In the genomic region with DNA sequence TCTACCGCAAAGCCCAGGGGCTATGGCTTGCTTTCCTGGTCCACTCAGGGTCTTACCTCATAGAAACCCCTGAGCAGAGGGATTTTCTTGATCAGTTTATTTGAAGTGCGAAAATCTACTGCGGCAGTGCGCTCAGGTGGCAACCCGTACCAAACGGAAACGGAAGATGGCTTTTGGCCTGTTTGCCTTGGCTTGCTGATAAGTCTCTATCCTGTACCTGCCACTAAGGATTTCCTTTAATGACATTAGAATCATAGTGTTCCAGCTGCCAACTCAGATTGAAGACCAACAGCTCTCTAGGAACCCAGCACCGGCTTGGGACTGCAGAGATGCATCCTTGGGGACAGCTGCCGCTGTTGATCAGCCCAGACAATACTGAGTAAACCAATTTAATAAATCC, we compare ENCODE assay signal across 1 mouse cellular context.
TF ChIP-seq lines count a peak whose summit lies in the region.

No protein-coding gene starts in this region.

TF ChIP-seq in CH12.LX, 34 proteins besides CTCF, POLR2A, EP300 and RAD21:
- TF ChIP-seq UBTF (IDR thresholded peaks at IDR 0.05; ENCODE audit: low read depth, low read length), result no peak
- TF ChIP-seq USF2 (conservative IDR thresholded peaks at IDR 0.05; ENCODE audit: low read depth, low read length), result no peak
- no peak for TF ChIP-seq MXI1 (IDR thresholded peaks at IDR 0.05; ENCODE audit: low read depth, low read length)
- TF ChIP-seq MAFK (IDR thresholded peaks at IDR 0.05; ENCODE audit: insufficient replicate concordance, low read length), result no peak
- no peak for TF ChIP-seq ZMIZ1 (IDR thresholded peaks at IDR 0.05; ENCODE audit: low read depth, low read length)
- TF ChIP-seq MYC (IDR thresholded peaks at IDR 0.05; ENCODE audit: low read depth, low read length), result no peak
- TF ChIP-seq MEF2A (IDR thresholded peaks at IDR 0.05; ENCODE audit: borderline replicate concordance, low read depth, low read length), result no peak
- no peak for TF ChIP-seq SIN3A (IDR thresholded peaks at IDR 0.05; ENCODE audit: low read length)
- TF ChIP-seq NRF1 (IDR thresholded peaks at IDR 0.05; ENCODE audit: low read depth, low read length), result no peak
- no peak for TF ChIP-seq JUND (conservative IDR thresholded peaks at IDR 0.05; ENCODE audit: low read depth, low read length)
TF ChIP-seq in CH12.LX: peak in this region for 0.
